Mouse (Mus musculus): ENCODE measurements around the gene Tceanc. TPM values are rescaled to one million over a fixed set of nuclear protein-coding genes. Genes with fewer than 3 reads are reported as not detected.

Gene Tceanc
- 6.1 and 7.0 TPM in 2 replicates for polyA plus RNA-seq (2014; fragmentation: Nextera tagmentation; extraction: Ambion mirVana)

GRCm38 (mm10) chrX:166518345-166518744 is at the start of gene Tceanc:
TSS of gene Tceanc (minus strand) at chrX:166518567.
- Histone ChIP-seq H3K4me3 (ENCODE audit: low read depth, low read length) (no peak within 1 kb of the TSS), H3K9me3 (replicated peaks; ENCODE audit: control insufficient read depth, low read length) (no peaks in the 10 kb centered on the region), H3K36me3 (ENCODE audit: control insufficient read depth, insufficient read depth, low read length) (no peaks in the 10 kb centered on the region), H3K27ac (ENCODE audit: low read depth, low read length) (no peak within 1 kb of the TSS), H3K27me3 (ENCODE audit: control insufficient read depth, insufficient read depth, low read length) (no peaks in the 10 kb centered on the region), H3K9ac (ENCODE audit: low read depth, low read length) (no peak within 1 kb of the TSS), H3K4me1 (ENCODE audit: control insufficient read depth, insufficient read depth, low read length) (no peaks in the 10 kb centered on the region), H3K4me2 (no peak within 1 kb of the TSS)
- ATAC-seq (replicated peaks; ENCODE audit: insufficient number of reproducible peaks, low FRiP score, low TSS enrichment): no peak
- WGBS (ENCODE audit: insufficient replicate concordance): 75% methylated on average over 16 of the region's 16 CpGs

- Histone ChIP-seq H3K9me3 (replicated peaks; ENCODE audit: control insufficient read depth, low read length) (no peaks in the 10 kb centered on the region), H3K36me3 (ENCODE audit: control insufficient read depth, insufficient read depth, low read length) (no peaks in the 10 kb centered on the region), H3K4me2 (no peak overlapping the region), H3K27me3 (ENCODE audit: control insufficient read depth, insufficient read depth, low read length) (no peaks in the 10 kb centered on the region), H3K9ac (ENCODE audit: low read depth, low read length) (no peak overlapping the region), H3K27ac (ENCODE audit: low read depth, low read length) (no peak overlapping the region), H3K4me3 (ENCODE audit: low read depth, low read length) (no peak overlapping the region), H3K4me1 (ENCODE audit: control insufficient read depth, insufficient read depth, low read length) (no peaks in the 10 kb centered on the region)
- no peak for ATAC-seq (replicated peaks; ENCODE audit: insufficient number of reproducible peaks, low FRiP score, low TSS enrichment)
- WGBS (ENCODE audit: insufficient replicate concordance): 82% methylated on average over 6 of the region's 6 CpGs
These were observed 47.6 kb upstream of the Tceanc start for GRCm38 (mm10) chrX:166565983-166566382.

- Histone ChIP-seq H3K27ac (ENCODE audit: low read depth, low read length) (no peak overlapping the region), H3K4me1 (ENCODE audit: control insufficient read depth, insufficient read depth, low read length) (no peaks in the 10 kb centered on the region), H3K27me3 (ENCODE audit: control insufficient read depth, insufficient read depth, low read length) (no peaks in the 10 kb centered on the region), H3K4me2 (no peak overlapping the region), H3K36me3 (ENCODE audit: control insufficient read depth, insufficient read depth, low read length) (no peaks in the 10 kb centered on the region), H3K9ac (ENCODE audit: low read depth, low read length) (no peak overlapping the region), H3K9me3 (replicated peaks; ENCODE audit: control insufficient read depth, low read length) (no peaks in the 10 kb centered on the region), H3K4me3 (ENCODE audit: low read depth, low read length) (no peak overlapping the region)
- WGBS (ENCODE audit: insufficient replicate concordance): 71% methylated on average over 5 of the region's 5 CpGs
- ATAC-seq (replicated peaks; ENCODE audit: insufficient number of reproducible peaks, low FRiP score, low TSS enrichment): no peak
These were observed 47.0 kb upstream of the Tceanc start for GRCm38 (mm10) chrX:166565401-166565800.

- WGBS (ENCODE audit: insufficient replicate concordance): 69% methylated on average over 5 of the region's 5 CpGs
- no peaks in the 10 kb centered on the region for H3K36me3 ChIP-seq (ENCODE audit: control insufficient read depth, insufficient read depth, low read length)
- no peak for ATAC-seq (replicated peaks; ENCODE audit: insufficient number of reproducible peaks, low FRiP score, low TSS enrichment)
- H3K4me3 ChIP-seq (ENCODE audit: low read depth, low read length): no peak overlapping the region
- no peak overlapping the region for H3K9ac ChIP-seq (ENCODE audit: low read depth, low read length)
- H3K9me3 ChIP-seq (replicated peaks; ENCODE audit: control insufficient read depth, low read length): no peaks in the 10 kb centered on the region
- no peaks in the 10 kb centered on the region for H3K4me1 ChIP-seq (ENCODE audit: control insufficient read depth, insufficient read depth, low read length)
- H3K27me3 ChIP-seq (ENCODE audit: control insufficient read depth, insufficient read depth, low read length): no peaks in the 10 kb centered on the region
- no peak overlapping the region for H3K4me2 ChIP-seq
- no peak overlapping the region for H3K27ac ChIP-seq (ENCODE audit: low read depth, low read length)
These were observed 46.5 kb upstream of the Tceanc start for GRCm38 (mm10) chrX:166564900-166565299.

GRCm38 (mm10) chrX:166559333-166559732 is 41.0 kb upstream of the Tceanc start:
- WGBS (ENCODE audit: insufficient replicate concordance): 65% methylated on average over 3 of the region's 3 CpGs
- Histone ChIP-seq H3K9ac (ENCODE audit: low read depth, low read length) (no peak overlapping the region), H3K9me3 (replicated peaks; ENCODE audit: control insufficient read depth, low read length) (no peaks in the 10 kb centered on the region), H3K27ac (ENCODE audit: low read depth, low read length) (no peak overlapping the region), H3K36me3 (ENCODE audit: control insufficient read depth, insufficient read depth, low read length) (no peaks in the 10 kb centered on the region), H3K27me3 (ENCODE audit: control insufficient read depth, insufficient read depth, low read length) (no peaks in the 10 kb centered on the region), H3K4me1 (ENCODE audit: control insufficient read depth, insufficient read depth, low read length) (no peaks in the 10 kb centered on the region), H3K4me3 (ENCODE audit: low read depth, low read length) (no peak overlapping the region), H3K4me2 (no peak overlapping the region)
- ATAC-seq (replicated peaks; ENCODE audit: insufficient number of reproducible peaks, low FRiP score, low TSS enrichment): no peak

- 77% methylated on average over 7 of the region's 7 CpGs for WGBS (ENCODE audit: insufficient replicate concordance)
- Histone ChIP-seq H3K4me1 (ENCODE audit: control insufficient read depth, insufficient read depth, low read length) (no peaks in the 10 kb centered on the region), H3K36me3 (ENCODE audit: control insufficient read depth, insufficient read depth, low read length) (no peaks in the 10 kb centered on the region), H3K9ac (ENCODE audit: low read depth, low read length) (no peak overlapping the region), H3K27ac (ENCODE audit: low read depth, low read length) (no peak overlapping the region), H3K9me3 (replicated peaks; ENCODE audit: control insufficient read depth, low read length) (no peaks in the 10 kb centered on the region), H3K27me3 (ENCODE audit: control insufficient read depth, insufficient read depth, low read length) (no peaks in the 10 kb centered on the region; the same call in 1 of the 2 replicates), H3K4me2 (no peak overlapping the region), H3K4me3 (ENCODE audit: low read depth, low read length) (no peak overlapping the region)
- no peak for ATAC-seq (replicated peaks; ENCODE audit: insufficient number of reproducible peaks, low FRiP score, low TSS enrichment)
These were observed 34.0 kb upstream of the Tceanc start for GRCm38 (mm10) chrX:166552355-166552754.

GRCm38 (mm10) chrX:166546495-166546894 is 28.1 kb upstream of the Tceanc start:
- Histone ChIP-seq H3K36me3 (ENCODE audit: control insufficient read depth, insufficient read depth, low read length) (no peaks in the 10 kb centered on the region), H3K9me3 (replicated peaks; ENCODE audit: control insufficient read depth, low read length) (no peaks in the 10 kb centered on the region), H3K4me3 (ENCODE audit: low read depth, low read length) (no peak overlapping the region), H3K9ac (ENCODE audit: low read depth, low read length) (no peak overlapping the region), H3K27ac (ENCODE audit: low read depth, low read length) (no peak overlapping the region), H3K27me3 (ENCODE audit: control insufficient read depth, insufficient read depth, low read length) (no peaks in the 10 kb centered on the region; the same call in 1 of the 2 replicates), H3K4me1 (ENCODE audit: control insufficient read depth, insufficient read depth, low read length) (no peaks in the 10 kb centered on the region), H3K4me2 (no peak overlapping the region)
- ATAC-seq (replicated peaks; ENCODE audit: insufficient number of reproducible peaks, low FRiP score, low TSS enrichment): no peak
- 65% methylated on average over 2 of the region's 2 CpGs for WGBS (ENCODE audit: insufficient replicate concordance)

- Histone ChIP-seq H3K4me3 (ENCODE audit: low read depth, low read length) (no peak overlapping the region), H3K27me3 (ENCODE audit: control insufficient read depth, insufficient read depth, low read length) (no peaks in the 10 kb centered on the region), H3K9me3 (replicated peaks; ENCODE audit: control insufficient read depth, low read length) (no peaks in the 10 kb centered on the region), H3K4me1 (ENCODE audit: control insufficient read depth, insufficient read depth, low read length) (no peaks in the 10 kb centered on the region), H3K36me3 (ENCODE audit: control insufficient read depth, insufficient read depth, low read length) (no peaks in the 10 kb centered on the region), H3K9ac (ENCODE audit: low read depth, low read length) (no peak overlapping the region), H3K4me2 (no peak overlapping the region), H3K27ac (ENCODE audit: low read depth, low read length) (no peak overlapping the region)
- 36% methylated on average over 4 of the region's 4 CpGs for WGBS (ENCODE audit: insufficient replicate concordance)
- no peak for ATAC-seq (replicated peaks; ENCODE audit: insufficient number of reproducible peaks, low FRiP score, low TSS enrichment)
These were observed 16.8 kb upstream of the Tceanc start for GRCm38 (mm10) chrX:166535138-166535537.

GRCm38 (mm10) chrX:166533432-166533831 is 15.1 kb upstream of the Tceanc start:
- Histone ChIP-seq H3K4me1 (ENCODE audit: control insufficient read depth, insufficient read depth, low read length) (no peaks in the 10 kb centered on the region), H3K27ac (ENCODE audit: low read depth, low read length) (no peak overlapping the region), H3K36me3 (ENCODE audit: control insufficient read depth, insufficient read depth, low read length) (no peaks in the 10 kb centered on the region), H3K4me3 (ENCODE audit: low read depth, low read length) (no peak overlapping the region), H3K27me3 (ENCODE audit: control insufficient read depth, insufficient read depth, low read length) (no peaks in the 10 kb centered on the region), H3K9me3 (replicated peaks; ENCODE audit: control insufficient read depth, low read length) (no peaks in the 10 kb centered on the region), H3K9ac (ENCODE audit: low read depth, low read length) (no peak overlapping the region), H3K4me2 (no peak overlapping the region)
- WGBS (ENCODE audit: insufficient replicate concordance): 69% methylated on average over 4 of the region's 4 CpGs
- no peak for ATAC-seq (replicated peaks; ENCODE audit: insufficient number of reproducible peaks, low FRiP score, low TSS enrichment)

Data from heart, embryonic 11.5 days (tissue).